Mouse (Mus musculus) embryonic facial prominence, embryonic 11.5 days (tissue): ENCODE data around the gene Lcp2. TPM values are rescaled to one million over a fixed set of nuclear protein-coding genes. Genes with fewer than 3 reads are reported as not detected.
"Not testable (repeated sequence)": the region's sequence is repeated elsewhere in the genome, so short reads cannot be mapped to it uniquely, and the experiment has no call there.

Experiments
- ATAC-seq: fragments of 200-750 bp; cut with Nextera tagmentation; replicated peaks from 2 replicates; pipeline ENCODE4 v1.8.0; 2017; ENCODE audit warnings: low read depth; ENCODE audit not compliant: insufficient number of reproducible peaks, low FRiP score, low TSS enrichment
- DNase-seq: peaks from one replicate; pipeline ENCODE4 v3.0.0-alpha.2; 2015; ENCODE audit warnings: low spot score
- H3K27ac ChIP-seq: fragments of 300-500 bp; sonication (generic); replicated peaks from 2 replicates; pipeline ENCODE4 v1.5.1; 2014; ENCODE audit warnings: mild to moderate bottlenecking, low read depth, low read length, control low read depth
- H3K27me3 ChIP-seq: fragments of 300-500 bp; sonication (generic); 2 replicates; pipeline ENCODE4 v1.6.1; 2014; ENCODE audit warnings: mild to moderate bottlenecking, low read length, moderate library complexity, mixed read lengths; ENCODE audit not compliant: control insufficient read depth, insufficient read depth
- H3K36me3 ChIP-seq: fragments of 300-500 bp; sonication (generic); replicated peaks from 2 replicates; pipeline ENCODE4 v1.6.1; 2014; ENCODE audit warnings: low read depth, mild to moderate bottlenecking, low read length, moderate library complexity, mixed read lengths; ENCODE audit not compliant: control insufficient read depth, insufficient read depth
- H3K4me1 ChIP-seq: fragments of 300-500 bp; sonication (generic); 2 replicates; pipeline ENCODE4 v1.6.1; 2014; ENCODE audit warnings: low read length, mixed read lengths; ENCODE audit not compliant: control insufficient read depth, insufficient read depth
- H3K4me2 ChIP-seq: fragments of 300-500 bp; sonication (generic); 2 replicates; pipeline ENCODE4 v1.6.1; 2014; ENCODE audit warnings: low read depth, mild to moderate bottlenecking, control low read depth, low read length, moderate library complexity
- H3K4me3 ChIP-seq: fragments of 300-500 bp; sonication (generic); 2 replicates; pipeline ENCODE4 v1.5.1; 2014; ENCODE audit warnings: low read depth, low read length, control low read depth
- H3K9ac ChIP-seq: fragments of 300-500 bp; sonication (generic); replicated peaks from 2 replicates; pipeline ENCODE4 v1.6.1; 2014; ENCODE audit warnings: mild to moderate bottlenecking, control low read depth, low read length
- H3K9me3 ChIP-seq: fragments of 300-500 bp; sonication (generic); replicated peaks from 2 replicates; pipeline ENCODE4 v1.6.1; 2016; ENCODE audit warnings: mild to moderate bottlenecking, low read length, inconsistent platforms, mixed read lengths; ENCODE audit not compliant: control insufficient read depth
- WGBS: fragments of 180-500 bp; shearing (Covaris S2); extraction: QIAGEN DNeasy Blood & Tissue Kit; methylation state at CpG from one replicate; pipeline ENCODE4 v1.1.7; 2014; 5-methylcytosine and 5-hydroxymethylcytosine counted together
- polyA plus RNA-seq: library from polyadenylated mRNA; unstranded; fragments of >200 nt; fragmentation: Nextera tagmentation; extraction: Ambion mirVana; gene quantifications from 2 replicates; pipeline ENCODE4 v1.2.1, GENCODE M21; 2014

The Lcp2 gene
- polyA plus RNA-seq, 1 experiment from 2014 or later = 2.4 TPM

DNA sequence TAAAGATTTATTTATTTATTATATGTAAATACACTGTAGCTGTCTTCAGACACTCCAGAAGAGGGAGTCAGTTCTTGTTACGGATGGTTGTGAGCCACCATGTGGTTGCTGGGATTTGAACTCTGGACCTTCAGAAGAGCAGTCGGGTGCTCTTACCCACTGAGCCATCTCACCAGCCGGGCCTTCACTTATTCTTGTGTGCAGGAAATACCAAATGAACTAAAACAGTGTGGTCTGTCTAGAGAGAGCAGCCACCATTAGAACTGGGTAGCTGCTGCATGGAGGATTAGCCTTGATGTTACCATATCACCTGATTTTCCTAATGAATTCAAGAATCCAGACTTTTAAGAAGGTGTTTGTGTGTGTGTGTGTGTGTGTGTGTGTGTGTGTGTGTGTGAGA, 79.0 kb downstream of the Lcp2 start:
- H3K9ac ChIP-seq, H3K4me1 ChIP-seq, ATAC-seq, H3K27me3 ChIP-seq, H3K9me3 ChIP-seq, H3K4me3 ChIP-seq, H3K27ac ChIP-seq, H3K36me3 ChIP-seq, H3K4me2 ChIP-seq, DNase-seq: not testable (repeated sequence)
- 78% methylated on average over 3 of the region's 3 CpGs for WGBS

DNA sequence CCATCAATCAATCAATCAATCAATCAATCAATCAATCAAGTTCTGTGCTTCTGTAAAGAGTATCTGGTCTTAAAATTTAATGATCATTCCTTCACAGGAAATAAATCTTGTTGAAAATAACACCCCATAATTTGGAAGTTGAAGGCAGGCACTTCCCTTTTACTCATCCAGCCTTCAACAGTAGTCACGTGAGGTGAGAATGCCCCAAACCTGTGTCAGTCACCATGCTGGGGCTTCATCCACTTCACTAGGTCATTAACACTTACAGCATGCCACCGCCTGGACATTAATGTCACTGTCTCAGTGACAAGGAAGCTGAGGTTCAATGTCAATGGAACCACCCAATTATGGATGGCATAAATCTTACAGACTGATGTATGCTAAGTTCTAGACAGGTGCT, 81.7 kb downstream of the Lcp2 start:
- H3K9ac ChIP-seq = no peak overlapping the region
- no peak for ATAC-seq
- no peaks in the 10 kb centered on the region for H3K36me3 ChIP-seq
- no peak overlapping the region for H3K4me3 ChIP-seq
- no peak overlapping the region for H3K27ac ChIP-seq
- no peaks in the 10 kb centered on the region for H3K4me1 ChIP-seq
- 81% methylated on average over 2 of the region's 2 CpGs for WGBS
- no peak overlapping the region for H3K4me2 ChIP-seq
- no peaks in the 10 kb centered on the region for H3K27me3 ChIP-seq
- no peak for DNase-seq
- H3K9me3 ChIP-seq = no peaks in the 10 kb centered on the region

DNA sequence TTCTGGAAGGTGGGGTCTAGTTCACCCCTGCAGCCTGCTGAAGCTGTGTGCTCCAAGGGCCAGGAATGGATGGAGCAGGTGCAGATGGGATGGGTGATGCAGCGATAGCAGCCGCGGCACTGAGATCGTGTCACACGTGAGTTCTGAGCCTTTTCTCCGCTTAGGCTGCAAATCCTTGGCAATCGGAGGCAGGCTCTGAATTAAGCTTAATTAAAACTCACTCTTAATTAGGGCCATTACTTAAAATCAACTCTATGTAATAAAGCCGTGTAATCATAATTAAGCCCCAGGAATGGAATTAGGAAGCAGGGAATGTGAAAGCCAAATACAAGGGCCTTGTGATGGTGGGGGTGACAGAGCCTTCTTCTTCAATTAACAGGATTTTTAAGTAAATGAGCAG, 92.6 kb downstream of the Lcp2 start:
- no peak overlapping the region for H3K9ac ChIP-seq
- no peaks in the 10 kb centered on the region for H3K27me3 ChIP-seq
- 79% methylated on average over 8 of the region's 8 CpGs for WGBS
- H3K4me3 ChIP-seq = no peak overlapping the region
- no peaks in the 10 kb centered on the region for H3K9me3 ChIP-seq
- H3K4me1 ChIP-seq = no peaks in the 10 kb centered on the region
- no peak for DNase-seq
- ATAC-seq = no peak
- no peak overlapping the region for H3K27ac ChIP-seq
- H3K4me2 ChIP-seq = no peak overlapping the region
- no peaks in the 10 kb centered on the region for H3K36me3 ChIP-seq

Other genes starting within 250 kb of the Lcp2 start
- 0.10 and 0.22 TPM in 2 replicates for gene Kcnmb1, start 83.9 kb upstream of the Lcp2 start, polyA plus RNA-seq
- 3.5 and 4.9 TPM in 2 replicates for gene Kcnip1, start 53.8 kb upstream of the Lcp2 start, polyA plus RNA-seq
- not detected in 2 replicates for gene 4930469K13Rik, start 51.6 kb downstream of the Lcp2 start, polyA plus RNA-seq
- not detected in 2 replicates for gene Foxi1, start 161.2 kb downstream of the Lcp2 start, polyA plus RNA-seq